Comparison of ENCODE assay signal across 15 mouse cellular contexts in genomic region chr19:47335262-47335661, GRCm38 (mm10).
A peak's percentile ranks its signal among the peaks of the same experiment; 100 is the strongest.
DNase-seq lines count a peak whose midpoint lies in the region; ATAC-seq lines count a peak whose summit lies in the region.
"Had no signal": no experiment of that assay in that cellular context is flagged by ENCODE, and none has a peak within 500 bp of the region (broad histone marks: within the 10 kb centered on the region; RNA-seq: fewer than 3 reads in every experiment).

No protein-coding gene starts in this region.

- peaks cover 70% of the 10 kb centered on the region for H3K4me1 ChIP-seq in heart, embryonic 13.5 days
- H3K4me1 ChIP-seq in hindbrain, embryonic 12.5 days, result peaks cover 50% of the 10 kb centered on the region
- peaks cover 56% of the 10 kb centered on the region for H3K4me1 ChIP-seq in neural tube, embryonic 15.5 days

- intact Hi-C loops in heart, postnatal 36 days (cut with DNase I), result no loop called here

- no peaks in the 10 kb centered on the region for H3K36me3 ChIP-seq in heart, embryonic 13.5 days
- H3K36me3 ChIP-seq in hindbrain, embryonic 12.5 days, result no peaks in the 10 kb centered on the region
- no peaks in the 10 kb centered on the region for H3K36me3 ChIP-seq in neural tube, embryonic 15.5 days

- no peak overlapping the region for H3K4me3 ChIP-seq in heart, embryonic 13.5 days
- no peak overlapping the region for H3K4me3 ChIP-seq in hindbrain, embryonic 12.5 days
- no peak overlapping the region for H3K4me3 ChIP-seq in neural tube, embryonic 15.5 days (replicated peaks)

- H3K27me3 ChIP-seq in heart, embryonic 13.5 days (replicated peaks), result no peaks in the 10 kb centered on the region
- H3K27me3 ChIP-seq in hindbrain, embryonic 12.5 days, result peaks cover 1% of the 10 kb centered on the region
- H3K27me3 ChIP-seq in neural tube, embryonic 15.5 days (replicated peaks), result peaks cover 2% of the 10 kb centered on the region; the same call in 1 of the 2 replicates

- H3K4me2 ChIP-seq in heart, embryonic 13.5 days, result no peak overlapping the region
- H3K4me2 ChIP-seq in hindbrain, embryonic 12.5 days (replicated peaks), result no peak overlapping the region
- no peak overlapping the region for H3K4me2 ChIP-seq in neural tube, embryonic 15.5 days
- H3K4me2 ChIP-seq: lung, embryonic 14.5 days had no signal

- H3K9me3 ChIP-seq in heart, embryonic 13.5 days, result no peaks in the 10 kb centered on the region
- H3K9me3 ChIP-seq in hindbrain, embryonic 12.5 days (replicated peaks), result no peaks in the 10 kb centered on the region
- H3K9me3 ChIP-seq in neural tube, embryonic 15.5 days (replicated peaks), result no peaks in the 10 kb centered on the region

- H3K9ac ChIP-seq in heart, embryonic 13.5 days, result peak overlapping the region; percentile 62; the same call in 1 of the 2 replicates
- H3K9ac ChIP-seq in hindbrain, embryonic 12.5 days, result no peak overlapping the region
- H3K9ac ChIP-seq in neural tube, embryonic 15.5 days (replicated peaks), result no peak overlapping the region

- no peak overlapping the region for H3K27ac ChIP-seq in heart, embryonic 13.5 days (replicated peaks)
- peak overlapping the region; percentile 60; the same call in 1 of the 2 replicates for H3K27ac ChIP-seq in hindbrain, embryonic 12.5 days
- 0 out of 2 replicates have a peak overlapping the region, but pooled peaks have one; percentile 30 for H3K27ac ChIP-seq in neural tube, embryonic 15.5 days (replicated peaks)

- no peak for ATAC-seq in heart, embryonic 13.5 days (ENCODE audit: extremely low read depth, insufficient number of reproducible peaks, low FRiP score, low TSS enrichment)
- ATAC-seq in hindbrain, embryonic 12.5 days (ENCODE audit: low FRiP score), result no peak
- ATAC-seq in neural tube, embryonic 15.5 days (ENCODE audit: low FRiP score), result no peak
- ATAC-seq: forebrain, embryonic 16.5 days; inflammation-experienced regulatory T-cells, adult 6 months had no signal

- DNase-seq in heart, postnatal 36 days, result no peak
- DNase-seq in right cerebral cortex, adult 18-20 months, result peak; percentile 71
- no peak for DNase-seq in right cerebral cortex, postnatal 10 days (ENCODE audit: low spot score in 2 of 2)
- no peak for DNase-seq in B cell, adult 2 months
- no peak for DNase-seq in T-cell, adult 2 months (ENCODE audit: low spot score)
- DNase-seq: cerebellum, adult 9-11 months; kidney, postnatal 14 days; lung, embryonic 14.5 days; right cerebral cortex, postnatal 14 days; thymus, postnatal 36 days had no signal

- WGBS in heart, embryonic 13.5 days, result 47% methylated on average over 6 of the region's 6 CpGs
- WGBS in hindbrain, embryonic 12.5 days, result 55% methylated on average over 6 of the region's 6 CpGs
- WGBS in neural tube, embryonic 15.5 days, result 59% methylated on average over 6 of the region's 6 CpGs
